Mouse (Mus musculus) heart, embryonic 11.5 days (tissue): Measurements from ENCODE around the gene Smo. TPM values are rescaled to one million over a fixed set of nuclear protein-coding genes. Genes with fewer than 3 reads are reported as not detected.
"Not testable (repeated sequence)": the region's sequence is repeated elsewhere in the genome, so short reads cannot be mapped to it uniquely, and the experiment has no call there.

Experiments
- ATAC-seq: fragments of 200-750 bp; cut with Nextera tagmentation; replicated peaks from 2 replicates; pipeline ENCODE4 v1.8.0; 2017; ENCODE audit warnings: moderate library complexity; ENCODE audit not compliant: insufficient number of reproducible peaks, low FRiP score, low TSS enrichment
- H3K27ac ChIP-seq: fragments of 300-500 bp; sonication (generic); 2 replicates; pipeline ENCODE4 v1.5.1; 2014; ENCODE audit warnings: mild to moderate bottlenecking, low read depth, low read length
- H3K27me3 ChIP-seq: fragments of 300-500 bp; sonication (generic); 2 replicates; pipeline ENCODE4 v1.6.1; 2014; ENCODE audit warnings: mild to moderate bottlenecking, low read length, mixed read lengths; ENCODE audit not compliant: control insufficient read depth, insufficient read depth
- H3K36me3 ChIP-seq: fragments of 300-500 bp; sonication (generic); 2 replicates; pipeline ENCODE4 v1.6.1; 2014; ENCODE audit warnings: mild to moderate bottlenecking, low read length, moderate library complexity, mixed read lengths; ENCODE audit not compliant: control insufficient read depth, insufficient read depth
- H3K4me1 ChIP-seq: fragments of 300-500 bp; sonication (generic); 2 replicates; pipeline ENCODE4 v1.6.1; 2014; ENCODE audit warnings: low read length; ENCODE audit not compliant: control insufficient read depth, insufficient read depth
- H3K4me2 ChIP-seq: fragments of 300-500 bp; sonication (generic); 2 replicates; pipeline ENCODE4 v1.6.1; 2014; ENCODE audit warnings: mild to moderate bottlenecking, moderate library complexity
- H3K4me3 ChIP-seq: fragments of 300-500 bp; sonication (generic); 2 replicates; pipeline ENCODE4 v1.5.1; 2014; ENCODE audit warnings: low read depth, low read length
- H3K9ac ChIP-seq: fragments of 300-500 bp; sonication (generic); 2 replicates; pipeline ENCODE4 v1.6.1; 2014; ENCODE audit warnings: mild to moderate bottlenecking, low read depth, low read length, moderate library complexity
- H3K9me3 ChIP-seq: fragments of 300-500 bp; sonication (generic); replicated peaks from 2 replicates; pipeline ENCODE4 v1.6.1; 2016; ENCODE audit warnings: low read length; ENCODE audit not compliant: control insufficient read depth
- WGBS: fragments of 180-500 bp; shearing (Covaris S2); extraction: QIAGEN DNeasy Blood & Tissue Kit; methylation state at CpG from one replicate; pipeline ENCODE4 v1.1.7; 2014; ENCODE audit not compliant: insufficient replicate concordance; 5-methylcytosine and 5-hydroxymethylcytosine counted together
- polyA plus RNA-seq: library from polyadenylated mRNA; unstranded; fragments of >200 nt; fragmentation: Nextera tagmentation; extraction: Ambion mirVana; gene quantifications from 2 replicates; pipeline ENCODE4 v1.2.1, GENCODE M21; 2014

The Smo gene
- polyA plus RNA-seq, 1 experiment from 2014 or later: 22.4 TPM

DNA sequence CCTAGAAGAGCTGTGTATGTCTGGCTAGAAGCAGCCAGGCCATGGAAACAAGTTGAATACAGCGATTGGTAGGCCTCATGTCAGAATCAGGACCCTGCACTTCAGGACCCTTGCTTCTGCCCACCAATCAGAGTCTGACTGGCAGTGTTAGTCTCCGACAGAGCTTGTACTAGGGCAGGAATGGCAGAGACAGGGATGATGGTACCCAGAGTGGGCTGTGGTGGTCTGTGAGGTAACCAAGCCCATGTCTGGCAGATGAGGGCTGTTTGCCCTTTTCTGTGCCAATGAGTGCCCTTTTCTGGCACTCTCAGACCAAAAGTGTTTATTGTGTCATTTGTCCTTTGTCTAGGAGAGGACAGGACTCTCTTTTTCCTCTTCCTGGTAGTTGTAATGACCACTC, 25.1 kb downstream of the Smo start:
- not testable (repeated sequence) for ATAC-seq, H3K9me3 ChIP-seq, H3K27ac ChIP-seq, H3K27me3 ChIP-seq, H3K4me2 ChIP-seq, H3K9ac ChIP-seq, H3K4me1 ChIP-seq, H3K4me3 ChIP-seq
- 84% methylated on average over 2 of the region's 2 CpGs for WGBS
- H3K36me3 ChIP-seq: peaks cover 12% of the 10 kb centered on the region

GRCm38 (mm10) chr6:29761282-29761681, 26.0 kb downstream of the Smo start:
- WGBS: 88% methylated on average over 4 of the region's 4 CpGs
- no peak overlapping the region for H3K4me3 ChIP-seq
- no peak overlapping the region for H3K4me2 ChIP-seq
- H3K36me3 ChIP-seq: peaks cover 9% of the 10 kb centered on the region
- H3K9me3 ChIP-seq: no peaks in the 10 kb centered on the region
- H3K4me1 ChIP-seq: no peaks in the 10 kb centered on the region
- no peak overlapping the region for H3K27ac ChIP-seq
- H3K27me3 ChIP-seq: no peaks in the 10 kb centered on the region
- ATAC-seq: no peak
- H3K9ac ChIP-seq: no peak overlapping the region

GRCm38 (mm10) chr6:29762524-29762923, 27.2 kb downstream of the Smo start:
- H3K27me3 ChIP-seq: no peaks in the 10 kb centered on the region
- no peak for ATAC-seq
- no peak overlapping the region for H3K4me3 ChIP-seq
- no peaks in the 10 kb centered on the region for H3K4me1 ChIP-seq
- 61% methylated on average over 4 of the region's 4 CpGs for WGBS
- H3K4me2 ChIP-seq: no peak overlapping the region
- no peak overlapping the region for H3K9ac ChIP-seq
- H3K36me3 ChIP-seq: peaks cover 7% of the 10 kb centered on the region
- no peak overlapping the region for H3K27ac ChIP-seq
- no peaks in the 10 kb centered on the region for H3K9me3 ChIP-seq

- 84% methylated on average over 2 of the region's 2 CpGs for WGBS
- no peaks in the 10 kb centered on the region for H3K9me3 ChIP-seq
- H3K4me1 ChIP-seq: peaks cover 6% of the 10 kb centered on the region; the same call in 1 of the 2 replicates
- no peak for ATAC-seq
- H3K27me3 ChIP-seq: no peaks in the 10 kb centered on the region
- no peak overlapping the region for H3K27ac ChIP-seq
- H3K4me3 ChIP-seq: no peak overlapping the region
- no peaks in the 10 kb centered on the region for H3K36me3 ChIP-seq
- no peak overlapping the region for H3K4me2 ChIP-seq
- no peak overlapping the region for H3K9ac ChIP-seq
Observed at GRCm38 (mm10) chr6:29766874-29767273, 31.6 kb downstream of the Smo start.

DNA sequence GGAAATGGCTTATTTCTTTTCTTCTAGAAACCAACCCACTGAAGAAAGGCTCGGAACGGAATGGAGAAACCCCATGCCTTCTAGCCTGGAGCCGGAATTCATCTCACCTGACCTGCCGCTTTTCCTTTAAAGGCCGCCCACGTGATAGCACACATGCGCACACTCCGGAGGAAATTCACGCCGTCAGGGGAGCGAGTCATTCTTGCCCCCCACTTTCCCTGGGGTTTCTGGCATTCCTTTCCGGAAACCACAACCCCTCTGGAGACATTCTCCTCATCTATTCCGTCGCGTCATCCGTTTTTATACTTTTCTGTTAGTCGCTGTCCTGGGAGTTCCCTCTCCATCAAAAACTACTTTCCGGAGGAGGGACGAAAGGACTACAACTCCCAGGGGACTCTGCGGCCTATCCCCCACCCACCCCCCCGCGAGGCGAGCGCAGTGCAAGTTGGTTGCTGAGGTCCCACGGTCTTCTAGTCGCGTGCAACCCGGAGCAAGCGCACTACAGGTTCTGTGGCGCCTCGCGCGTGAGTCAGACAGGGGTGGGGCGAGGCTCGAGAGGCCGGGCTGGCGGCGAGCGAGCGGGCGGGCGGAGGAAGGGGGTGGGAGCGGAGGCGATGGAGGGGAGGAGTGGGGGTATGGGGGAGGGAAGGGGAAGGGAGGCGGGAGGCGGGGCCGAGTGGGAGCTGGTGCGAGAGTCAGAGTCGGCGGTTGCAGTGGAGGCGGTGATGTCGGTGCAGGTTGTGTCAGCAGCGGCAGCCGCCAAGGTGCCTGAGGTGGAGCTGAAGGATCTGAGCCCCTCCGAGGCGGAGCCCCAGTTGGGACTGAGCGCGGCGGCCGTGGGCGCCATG, 32.7 kb downstream of the Smo start, which contains the start of gene Ahcyl2:
Gene Ahcyl2 (plus strand): TSS at position 199 of the 848 bp plus-strand sequence.
- Histone ChIP-seq H3K27ac (peak within 1 kb of the TSS; percentile 84), H3K9me3 (no peaks in the 10 kb centered on the region), H3K36me3 (no peaks in the 10 kb centered on the region), H3K9ac (peak within 1 kb of the TSS; percentile 89), H3K4me2 (peak within 1 kb of the TSS; percentile 78), H3K4me3 (peak within 1 kb of the TSS; percentile 77), H3K27me3 (no peaks in the 10 kb centered on the region), H3K4me1 (peaks cover 6% of the 10 kb centered on the region; the same call in 1 of the 2 replicates)
- ATAC-seq: peak; percentile 97
- under 1% methylated on average over 58 of the region's 61 CpGs for WGBS

GRCm38 (mm10) chr6:29768791-29769441, 33.6 kb downstream of the Smo start:
- no peaks in the 10 kb centered on the region for H3K9me3 ChIP-seq
- H3K4me1 ChIP-seq: peaks cover 6% of the 10 kb centered on the region; the same call in 1 of the 2 replicates
- H3K36me3 ChIP-seq: no peaks in the 10 kb centered on the region
- under 1% methylated on average over 47 of the region's 50 CpGs for WGBS
- H3K4me3 ChIP-seq: peak overlapping the region; percentile 77
- H3K4me2 ChIP-seq: peak overlapping the region; percentile 78
- peak overlapping the region; percentile 89 for H3K9ac ChIP-seq
- peak; percentile 55 for ATAC-seq
- no peaks in the 10 kb centered on the region for H3K27me3 ChIP-seq
- peak overlapping the region; percentile 84 for H3K27ac ChIP-seq

GRCm38 (mm10) chr6:29770672-29771321, 35.5 kb downstream of the Smo start:
- no peak overlapping the region for H3K4me2 ChIP-seq
- 65% methylated on average over 2 of the region's 2 CpGs for WGBS

DNA sequence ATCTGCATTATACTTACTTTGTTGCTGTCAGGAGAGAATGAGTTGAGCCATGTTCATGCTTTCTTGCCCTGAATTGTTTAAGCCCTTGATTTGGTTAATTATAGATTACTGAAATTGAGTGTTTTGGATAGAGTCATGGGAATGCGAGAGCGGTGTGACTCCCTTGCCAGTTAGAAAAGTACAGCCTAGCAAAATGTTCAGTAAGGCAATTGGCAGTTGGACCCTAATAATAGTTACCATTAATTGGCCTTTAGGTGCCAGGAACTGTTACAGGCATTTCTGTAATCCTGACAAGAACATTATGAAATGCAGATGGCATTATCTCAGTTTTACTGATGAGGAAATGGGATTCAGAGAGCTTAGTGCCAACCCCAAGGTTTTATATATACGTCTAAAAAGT, 36.9 kb downstream of the Smo start:
- Histone ChIP-seq H3K4me1 (peaks cover 6% of the 10 kb centered on the region; the same call in 1 of the 2 replicates), H3K27ac (no peak overlapping the region), H3K27me3 (no peaks in the 10 kb centered on the region), H3K36me3 (no peaks in the 10 kb centered on the region), H3K4me2 (no peak overlapping the region), H3K9ac (no peak overlapping the region), H3K4me3 (no peak overlapping the region), H3K9me3 (no peaks in the 10 kb centered on the region)
- ATAC-seq: no peak
- WGBS: 87% methylated on average over 3 of the region's 3 CpGs

More at GRCm38 (mm10) chr6:29770672-29771321, 35.5 kb downstream of the Smo start:
- no peak overlapping the region for H3K4me3 ChIP-seq
- no peak overlapping the region for H3K27ac ChIP-seq
- H3K27me3 ChIP-seq: no peaks in the 10 kb centered on the region
- H3K9ac ChIP-seq: no peak overlapping the region
- ATAC-seq: no peak
- no peaks in the 10 kb centered on the region for H3K9me3 ChIP-seq
- H3K36me3 ChIP-seq: no peaks in the 10 kb centered on the region
- H3K4me1 ChIP-seq: peaks cover 6% of the 10 kb centered on the region; the same call in 1 of the 2 replicates
